In the genomic region with DNA sequence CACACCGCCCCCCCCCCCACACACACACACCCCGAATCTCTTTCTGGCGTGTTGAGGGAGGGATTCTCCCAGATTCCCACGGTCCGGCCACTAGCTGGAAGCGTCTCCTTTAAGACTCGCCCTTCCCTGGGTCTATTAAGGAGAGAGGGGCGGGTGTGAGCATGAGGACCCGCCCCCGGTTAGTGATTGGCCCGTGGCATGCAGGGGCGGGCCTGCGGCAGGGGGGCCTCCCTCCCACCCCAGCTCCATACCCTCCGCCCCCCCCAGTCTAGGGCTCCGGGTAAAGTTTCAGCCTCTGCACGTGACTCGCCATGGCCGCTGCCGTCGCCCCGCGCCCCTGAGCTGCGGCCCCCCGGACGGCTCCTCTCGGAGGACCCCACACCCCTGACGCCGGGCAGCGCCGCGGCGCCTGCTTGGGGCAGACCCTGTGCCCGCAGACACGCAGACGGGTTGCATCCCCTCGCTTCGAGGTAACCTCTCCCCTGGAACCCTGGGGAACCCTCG, we compare ENCODE assay signal across 8 mouse cellular contexts. TPM values are rescaled to one million over a fixed set of nuclear protein-coding genes. Genes with fewer than 3 reads are reported as not detected.
DNase-seq lines count a peak whose midpoint lies in the region; ATAC-seq and TF ChIP-seq lines count a peak whose summit lies in the region.

No protein-coding gene starts in this region.

- WGBS in forebrain, postnatal 0 days, result 0% methylated on average over 37 of the region's 38 CpGs
- 0% methylated on average over 37 of the region's 38 CpGs for WGBS in hindbrain, embryonic 12.5 days
- WGBS in midbrain, embryonic 16.5 days, result under 1% methylated on average over 33 of the region's 38 CpGs

- peak; percentile 92 for ATAC-seq in forebrain, postnatal 0 days
- ATAC-seq in hindbrain, embryonic 12.5 days (ENCODE audit: low FRiP score), result peak; percentile 83
- peak; percentile 76 for ATAC-seq in midbrain, embryonic 16.5 days

- no peaks in the 10 kb centered on the region for H3K36me3 ChIP-seq in forebrain, postnatal 0 days (ENCODE audit: insufficient read depth)
- no peaks in the 10 kb centered on the region for H3K36me3 ChIP-seq in hindbrain, embryonic 12.5 days
- H3K36me3 ChIP-seq in midbrain, embryonic 16.5 days (ENCODE audit: control insufficient read depth, insufficient read depth, low read length), result no peaks in the 10 kb centered on the region

- TF ChIP-seq CTCF in layer of hippocampus, adult 2 months (conservative IDR thresholded peaks at IDR 0.05), result no peak
- TF ChIP-seq CTCF in forebrain, postnatal 0 days (IDR thresholded peaks at IDR 0.05; ENCODE audit: low read depth), result no peak

- H3K9ac ChIP-seq in forebrain, postnatal 0 days, result peak overlapping the region; percentile 48
- H3K9ac ChIP-seq in hindbrain, embryonic 12.5 days, result peak overlapping the region; percentile 75
- H3K9ac ChIP-seq in midbrain, embryonic 16.5 days (ENCODE audit: low read depth, low read length), result peak overlapping the region; percentile 67

- H3K4me3 ChIP-seq in layer of hippocampus, adult 2 months, result peak overlapping the region; percentile 63
- H3K4me3 ChIP-seq in forebrain, postnatal 0 days (ENCODE audit: low read depth, low read length), result peak overlapping the region; percentile 54
- H3K4me3 ChIP-seq in hindbrain, embryonic 12.5 days, result peak overlapping the region; percentile 60
- H3K4me3 ChIP-seq in midbrain, embryonic 16.5 days (ENCODE audit: low read depth, low read length), result peak overlapping the region; percentile 60

- peak overlapping the region; percentile 98 for H3K4me2 ChIP-seq in forebrain, postnatal 0 days (ENCODE audit: low read depth)
- H3K4me2 ChIP-seq in hindbrain, embryonic 12.5 days (replicated peaks), result peak overlapping the region; percentile 87
- peak overlapping the region; percentile 97 for H3K4me2 ChIP-seq in midbrain, embryonic 16.5 days (ENCODE audit: low read length)

- DNase-seq in layer of hippocampus, adult 2 months (ENCODE audit: low spot score in 2 of 2), result peak; percentile 64 to 73
- DNase-seq in layer of hippocampus, postnatal 25 days (ENCODE audit: extremely low spot score in 1 of 2, low spot score in 1 of 2), result no peak
- DNase-seq in cerebellum, adult 8-10 months, result peak; percentile 67
- DNase-seq in forebrain, postnatal 0 days, result peak; percentile 86
- peak; percentile 85 for DNase-seq in liver
- peak; percentile 89 to 90 for DNase-seq in spleen, postnatal 36 days (ENCODE audit: low spot score in 2 of 2)

- peak overlapping the region; percentile 77 for H3K27ac ChIP-seq in layer of hippocampus, adult 2 months
- H3K27ac ChIP-seq in forebrain, postnatal 0 days (ENCODE audit: low read depth, low read length), result 0 out of 2 replicates have a peak overlapping the region, but pooled peaks have one; percentile 30
- H3K27ac ChIP-seq in hindbrain, embryonic 12.5 days, result peak overlapping the region; percentile 79
- no peak overlapping the region for H3K27ac ChIP-seq in midbrain, embryonic 16.5 days (ENCODE audit: low read length)

- no peaks in the 10 kb centered on the region; the same call in 1 of the 2 replicates for H3K27me3 ChIP-seq in forebrain, postnatal 0 days (ENCODE audit: insufficient read depth, low read length)
- peaks cover 9% of the 10 kb centered on the region; the same call in 1 of the 2 replicates for H3K27me3 ChIP-seq in hindbrain, embryonic 12.5 days
- H3K27me3 ChIP-seq in midbrain, embryonic 16.5 days (ENCODE audit: control insufficient read depth, insufficient read depth, low read depth, low read length), result peaks cover 13% of the 10 kb centered on the region

- no peaks in the 10 kb centered on the region for H3K9me3 ChIP-seq in forebrain, postnatal 0 days (ENCODE audit: low read length)
- no peaks in the 10 kb centered on the region for H3K9me3 ChIP-seq in hindbrain, embryonic 12.5 days (replicated peaks)
- H3K9me3 ChIP-seq in midbrain, embryonic 16.5 days (replicated peaks; ENCODE audit: control insufficient read depth, low read length, poor library complexity, severe bottlenecking), result no peaks in the 10 kb centered on the region

- peaks cover 32% of the 10 kb centered on the region for H3K4me1 ChIP-seq in forebrain, postnatal 0 days (ENCODE audit: insufficient read depth)
- H3K4me1 ChIP-seq in hindbrain, embryonic 12.5 days, result peaks cover 78% of the 10 kb centered on the region
- H3K4me1 ChIP-seq in midbrain, embryonic 16.5 days (ENCODE audit: control insufficient read depth, insufficient read depth, low read length), result peaks cover 41% of the 10 kb centered on the region

RNA-seq across cellular contexts. Expression of a gene that starts 9.8 kb away (rescaled TPM):
- total RNA-seq in layer of hippocampus, adult 2 months (2021), result 10 to 100 TPM; 15.4 to 19.0 TPM
- total RNA-seq in layer of hippocampus, postnatal 25 days (2021), result 10 to 100 TPM; 17.0 to 17.7 TPM
- total RNA-seq in forebrain, postnatal 0 days (2014; rRNA removed), result 11.6 and 15.2 TPM in 2 replicates
- 9.5 and 10.7 TPM in 2 replicates for polyA plus RNA-seq in forebrain, postnatal 0 days (2015; fragmentation: Nextera tagmentation; extraction: Ambion mirVana)
- 38.6 and 46.9 TPM in 2 replicates for polyA plus RNA-seq in hindbrain, embryonic 12.5 days (2016; fragmentation: Nextera tagmentation; extraction: Ambion mirVana)
- 9.5 and 9.6 TPM in 2 replicates for polyA plus RNA-seq in midbrain, embryonic 16.5 days (2015; fragmentation: Nextera tagmentation; extraction: Ambion mirVana)

RNA-seq across cellular contexts. Expression of a gene that starts 29.9 kb away (rescaled TPM):
- total RNA-seq in layer of hippocampus, adult 2 months (2021), result under 1 TPM; 0.52 to 0.64 TPM
- under 1 TPM; 0.54 to 0.94 TPM for total RNA-seq in layer of hippocampus, postnatal 25 days (2021)
- total RNA-seq in forebrain, postnatal 0 days (2014; rRNA removed), result 2.2 and 2.3 TPM in 2 replicates
- 1.3 and 1.7 TPM in 2 replicates for polyA plus RNA-seq in forebrain, postnatal 0 days (2015; fragmentation: Nextera tagmentation; extraction: Ambion mirVana)
- 19.0 and 20.2 TPM in 2 replicates for polyA plus RNA-seq in hindbrain, embryonic 12.5 days (2016; fragmentation: Nextera tagmentation; extraction: Ambion mirVana)
- polyA plus RNA-seq in midbrain, embryonic 16.5 days (2015; fragmentation: Nextera tagmentation; extraction: Ambion mirVana), result 2.4 TPM in 2 replicates

RNA-seq across cellular contexts. Expression of a gene that starts 45.4 kb away (rescaled TPM):
- total RNA-seq in layer of hippocampus, adult 2 months (2021), result 1 to 10 TPM; 1.3 to 2.0 TPM
- 1 to 10 TPM; 1.5 to 2.3 TPM for total RNA-seq in layer of hippocampus, postnatal 25 days (2021)
- 1.2 and 1.4 TPM in 2 replicates for total RNA-seq in forebrain, postnatal 0 days (2014; rRNA removed)
- 2.0 and 2.7 TPM in 2 replicates for polyA plus RNA-seq in forebrain, postnatal 0 days (2015; fragmentation: Nextera tagmentation; extraction: Ambion mirVana)
- 0.88 and 1.1 TPM in 2 replicates for polyA plus RNA-seq in hindbrain, embryonic 12.5 days (2016; fragmentation: Nextera tagmentation; extraction: Ambion mirVana)
- 1.0 and 1.9 TPM in 2 replicates for polyA plus RNA-seq in midbrain, embryonic 16.5 days (2015; fragmentation: Nextera tagmentation; extraction: Ambion mirVana)

Comparison
In these comparisons a context has a peak if more than half of its experiments do, and no peak if none do; other contexts are left out.
1. DNase-seq: peak in layer of hippocampus, adult 2 months (2 of 2), cerebellum, adult 8-10 months (single experiment), forebrain, postnatal 0 days (single experiment), liver (single experiment) and spleen, postnatal 36 days (2 of 2); none in layer of hippocampus, postnatal 25 days (0 of 2).
2. Peak in every context shown above with its lines, with median percentiles within 50 percentile points of each other: H3K4me3 ChIP-seq, ATAC-seq, H3K4me2 ChIP-seq and H3K9ac ChIP-seq.